17 mouse cellular contexts compared by ENCODE assay signal in the genomic region with DNA sequence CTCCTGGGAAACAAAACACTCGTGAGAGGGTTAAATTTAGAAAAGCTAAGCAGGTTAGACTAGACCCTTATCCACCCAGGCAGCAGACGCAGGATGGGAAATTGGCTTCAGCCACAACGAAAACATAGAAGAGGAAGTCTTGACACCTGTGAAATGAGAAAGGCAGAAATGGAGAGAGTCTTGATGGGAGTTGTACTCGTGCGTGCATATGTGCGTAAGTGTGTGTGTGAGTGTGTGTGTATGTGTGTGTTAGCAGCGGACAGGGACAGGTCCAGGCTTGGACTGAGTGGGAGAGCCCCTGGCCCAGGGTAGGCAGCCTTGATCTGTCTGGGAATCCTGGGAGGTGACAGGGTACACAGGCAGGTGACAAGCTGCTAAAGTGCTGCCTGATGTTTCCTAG. TPM values are rescaled to one million over a fixed set of nuclear protein-coding genes. Genes with fewer than 3 reads are reported as not detected.
DNase-seq lines count a peak whose midpoint lies in the region; ATAC-seq lines count a peak whose summit lies in the region.
"Had no signal": no experiment of that assay in that cellular context is flagged by ENCODE, and none has a peak within 500 bp of the region (broad histone marks: within the 10 kb centered on the region; RNA-seq: fewer than 3 reads in every experiment).

No protein-coding gene starts in this region.

- H3K4me3 ChIP-seq in forebrain, embryonic 10.5 days: no peak overlapping the region
- no peak overlapping the region for H3K4me3 ChIP-seq in forebrain, embryonic 15.5 days
- H3K4me3 ChIP-seq in heart, embryonic 15.5 days: no peak overlapping the region
- H3K4me3 ChIP-seq in neural tube, embryonic 11.5 days (ENCODE audit: low read depth, low read length): no peak overlapping the region
- no peak overlapping the region for H3K4me3 ChIP-seq in neural tube, embryonic 15.5 days (replicated peaks)
- H3K4me3 ChIP-seq in neural tube, embryonic 13.5 days: no peak overlapping the region
- H3K4me3 ChIP-seq: limb, embryonic 15.5 days; myocyte had no signal

- no peaks in the 10 kb centered on the region for H3K36me3 ChIP-seq in forebrain, embryonic 10.5 days (replicated peaks)
- H3K36me3 ChIP-seq in forebrain, embryonic 15.5 days: no peaks in the 10 kb centered on the region
- H3K36me3 ChIP-seq in heart, embryonic 15.5 days: no peaks in the 10 kb centered on the region
- no peaks in the 10 kb centered on the region for H3K36me3 ChIP-seq in neural tube, embryonic 11.5 days (ENCODE audit: control insufficient read depth, insufficient read depth, low read length)
- H3K36me3 ChIP-seq in neural tube, embryonic 15.5 days: no peaks in the 10 kb centered on the region
- no peaks in the 10 kb centered on the region for H3K36me3 ChIP-seq in neural tube, embryonic 13.5 days
- H3K36me3 ChIP-seq: limb, embryonic 15.5 days had no signal

- H3K4me1 ChIP-seq in forebrain, embryonic 10.5 days: peaks cover 62% of the 10 kb centered on the region
- H3K4me1 ChIP-seq in forebrain, embryonic 15.5 days: peaks cover 57% of the 10 kb centered on the region
- H3K4me1 ChIP-seq in heart, embryonic 15.5 days (replicated peaks): peaks cover 17% of the 10 kb centered on the region
- peaks cover 11% of the 10 kb centered on the region for H3K4me1 ChIP-seq in neural tube, embryonic 11.5 days (ENCODE audit: control insufficient read depth, insufficient read depth, low read length)
- peaks cover 50% of the 10 kb centered on the region for H3K4me1 ChIP-seq in neural tube, embryonic 15.5 days
- H3K4me1 ChIP-seq in neural tube, embryonic 13.5 days (replicated peaks): peaks cover 60% of the 10 kb centered on the region

- ATAC-seq in forebrain, embryonic 15.5 days (replicated peaks): no peak
- ATAC-seq in heart, embryonic 15.5 days (replicated peaks; ENCODE audit: insufficient number of reproducible peaks, insufficient read depth, low FRiP score, low read depth): peak; percentile 29; the same call in 1 of the 2 replicates
- ATAC-seq in neural tube, embryonic 11.5 days (ENCODE audit: insufficient read depth, low FRiP score, low TSS enrichment): 0 out of 2 replicates have a peak, but pooled peaks have one; percentile 28
- ATAC-seq in neural tube, embryonic 15.5 days (ENCODE audit: low FRiP score): no peak
- no peak for ATAC-seq in neural tube, embryonic 13.5 days (ENCODE audit: low read depth)
- ATAC-seq: intestine, embryonic 16.5 days had no signal

- H3K4me2 ChIP-seq in forebrain, embryonic 15.5 days (replicated peaks): no peak overlapping the region
- H3K4me2 ChIP-seq in heart, embryonic 15.5 days: peak overlapping the region; percentile 18; the same call in 1 of the 2 replicates
- H3K4me2 ChIP-seq in neural tube, embryonic 11.5 days (ENCODE audit: low read depth): no peak overlapping the region
- H3K4me2 ChIP-seq in neural tube, embryonic 15.5 days: no peak overlapping the region
- no peak overlapping the region for H3K4me2 ChIP-seq in neural tube, embryonic 13.5 days
- H3K4me2 ChIP-seq: limb, embryonic 15.5 days had no signal

- H3K9me3 ChIP-seq in forebrain, embryonic 10.5 days: no peaks in the 10 kb centered on the region
- H3K9me3 ChIP-seq in forebrain, embryonic 15.5 days: no peaks in the 10 kb centered on the region
- no peaks in the 10 kb centered on the region for H3K9me3 ChIP-seq in heart, embryonic 15.5 days (replicated peaks)
- no peaks in the 10 kb centered on the region for H3K9me3 ChIP-seq in neural tube, embryonic 11.5 days (ENCODE audit: control insufficient read depth, low read length)
- H3K9me3 ChIP-seq in neural tube, embryonic 15.5 days (replicated peaks): no peaks in the 10 kb centered on the region
- no peaks in the 10 kb centered on the region for H3K9me3 ChIP-seq in neural tube, embryonic 13.5 days
- H3K9me3 ChIP-seq: limb, embryonic 15.5 days had no signal

- 64% methylated on average over 7 of the region's 7 CpGs for WGBS in forebrain, embryonic 10.5 days
- WGBS in forebrain, embryonic 15.5 days: 40% methylated on average over 7 of the region's 7 CpGs
- WGBS in heart, embryonic 15.5 days: 24% methylated on average over 7 of the region's 7 CpGs
- 61% methylated on average over 7 of the region's 7 CpGs for WGBS in neural tube, embryonic 11.5 days
- 57% methylated on average over 7 of the region's 7 CpGs for WGBS in neural tube, embryonic 15.5 days
- 53% methylated on average over 7 of the region's 7 CpGs for WGBS in neural tube, embryonic 13.5 days

- no peak for DNase-seq in forebrain, embryonic 10.5 days (ENCODE audit: extremely low spot score, low spot score)
- no peak for DNase-seq in heart, adult 18-20 months
- no peak for DNase-seq in neural tube, embryonic 11.5 days (ENCODE audit: low spot score)
- DNase-seq in layer of hippocampus, adult 9-10 months (ENCODE audit: low spot score): no peak
- DNase-seq: cerebellum, postnatal 14 days; layer of hippocampus, adult 9-11 months; lung, adult 18-20 months; lung, postnatal 4 days; right cerebral cortex, postnatal 25 days had no signal

- H3K27ac ChIP-seq in forebrain, embryonic 10.5 days: 0 out of 2 replicates have a peak overlapping the region, but pooled peaks have one; percentile 12
- no peak overlapping the region for H3K27ac ChIP-seq in forebrain, embryonic 15.5 days (replicated peaks)
- no peak overlapping the region for H3K27ac ChIP-seq in heart, embryonic 15.5 days
- H3K27ac ChIP-seq in neural tube, embryonic 11.5 days (ENCODE audit: low read depth, low read length): no peak overlapping the region
- no peak overlapping the region for H3K27ac ChIP-seq in neural tube, embryonic 15.5 days (replicated peaks)
- H3K27ac ChIP-seq in neural tube, embryonic 13.5 days (replicated peaks): no peak overlapping the region
- H3K27ac ChIP-seq: kidney, postnatal 0 days; limb, embryonic 15.5 days had no signal

- H3K9ac ChIP-seq in forebrain, embryonic 15.5 days (replicated peaks): no peak overlapping the region
- H3K9ac ChIP-seq in heart, embryonic 15.5 days: no peak overlapping the region
- no peak overlapping the region for H3K9ac ChIP-seq in neural tube, embryonic 11.5 days (ENCODE audit: low read length)
- no peak overlapping the region for H3K9ac ChIP-seq in neural tube, embryonic 15.5 days (replicated peaks)
- 0 out of 2 replicates have a peak overlapping the region, but pooled peaks have one; percentile 26 for H3K9ac ChIP-seq in neural tube, embryonic 13.5 days
- H3K9ac ChIP-seq: limb, embryonic 15.5 days had no signal

- H3K27me3 ChIP-seq in forebrain, embryonic 10.5 days (ENCODE audit: poor library complexity, severe bottlenecking): peaks cover 85% of the 10 kb centered on the region
- H3K27me3 ChIP-seq in forebrain, embryonic 15.5 days: peaks cover 2% of the 10 kb centered on the region; the same call in 1 of the 2 replicates
- H3K27me3 ChIP-seq in heart, embryonic 15.5 days: peaks cover 11% of the 10 kb centered on the region
- H3K27me3 ChIP-seq in neural tube, embryonic 11.5 days (ENCODE audit: control insufficient read depth, insufficient read depth, low read length): 0 out of 2 replicates have a peak, but pooled peaks cover 2% of the 10 kb centered on the region
- 0 out of 2 replicates have a peak, but pooled peaks cover 3% of the 10 kb centered on the region for H3K27me3 ChIP-seq in neural tube, embryonic 15.5 days (replicated peaks)
- peaks cover 57% of the 10 kb centered on the region for H3K27me3 ChIP-seq in neural tube, embryonic 13.5 days

RNA-seq across cellular contexts. Expression of gene Slc35c2, which starts 16.8 kb away (rescaled TPM):
- polyA plus RNA-seq in forebrain, embryonic 10.5 days (2016; fragmentation: Nextera tagmentation; extraction: Ambion mirVana): 74.9 and 75.4 TPM in 2 replicates
- 61.4 and 68.7 TPM in 2 replicates for polyA plus RNA-seq in forebrain, embryonic 15.5 days (2015; fragmentation: Nextera tagmentation; extraction: Ambion mirVana)
- polyA plus RNA-seq in heart, embryonic 15.5 days (2015; fragmentation: Nextera tagmentation; extraction: Ambion mirVana): 32.1 and 45.7 TPM in 2 replicates
- total RNA-seq in heart, adult 18-20 months (2021): 10 to 100 TPM; 16.3 to 18.0 TPM
- 47.3 and 48.2 TPM in 2 replicates for polyA plus RNA-seq in neural tube, embryonic 11.5 days (2014; fragmentation: Nextera tagmentation; extraction: Ambion mirVana)
- 65.6 and 68.3 TPM in 2 replicates for polyA plus RNA-seq in neural tube, embryonic 15.5 days (2015; fragmentation: Nextera tagmentation; extraction: Ambion mirVana)
- polyA plus RNA-seq in neural tube, embryonic 13.5 days (2015; fragmentation: Nextera tagmentation; extraction: Ambion mirVana): 51.3 and 57.3 TPM in 2 replicates

RNA-seq across cellular contexts. Expression of gene Cdh22, which starts 36.2 kb away (rescaled TPM):
- 2.8 and 3.1 TPM in 2 replicates for polyA plus RNA-seq in forebrain, embryonic 10.5 days (2016; fragmentation: Nextera tagmentation; extraction: Ambion mirVana)
- polyA plus RNA-seq in forebrain, embryonic 15.5 days (2015; fragmentation: Nextera tagmentation; extraction: Ambion mirVana): 6.0 and 6.1 TPM in 2 replicates
- 0.15 and 0.36 TPM in 2 replicates for polyA plus RNA-seq in heart, embryonic 15.5 days (2015; fragmentation: Nextera tagmentation; extraction: Ambion mirVana)
- 1 to 10 TPM in 1 of 2 experiments, under 1 TPM in 1; 0.52 to 1.0 TPM for total RNA-seq in heart, adult 18-20 months (2021)
- 3.1 and 3.4 TPM in 2 replicates for polyA plus RNA-seq in neural tube, embryonic 11.5 days (2014; fragmentation: Nextera tagmentation; extraction: Ambion mirVana)
- 11.9 and 15.2 TPM in 2 replicates for polyA plus RNA-seq in neural tube, embryonic 15.5 days (2015; fragmentation: Nextera tagmentation; extraction: Ambion mirVana)
- 11.1 and 11.4 TPM in 2 replicates for polyA plus RNA-seq in neural tube, embryonic 13.5 days (2015; fragmentation: Nextera tagmentation; extraction: Ambion mirVana)

RNA-seq across cellular contexts. Expression of gene Elmo2, which starts 55.4 kb away (rescaled TPM):
- 83.7 and 86.4 TPM in 2 replicates for polyA plus RNA-seq in forebrain, embryonic 10.5 days (2016; fragmentation: Nextera tagmentation; extraction: Ambion mirVana)
- 99.6 and 101 TPM in 2 replicates for polyA plus RNA-seq in forebrain, embryonic 15.5 days (2015; fragmentation: Nextera tagmentation; extraction: Ambion mirVana)
- polyA plus RNA-seq in heart, embryonic 15.5 days (2015; fragmentation: Nextera tagmentation; extraction: Ambion mirVana): 33.8 and 49.5 TPM in 2 replicates
- total RNA-seq in heart, adult 18-20 months (2021): 10 to 100 TPM; 14.8 to 21.1 TPM
- polyA plus RNA-seq in neural tube, embryonic 11.5 days (2014; fragmentation: Nextera tagmentation; extraction: Ambion mirVana): 89.0 and 97.7 TPM in 2 replicates
- polyA plus RNA-seq in neural tube, embryonic 15.5 days (2015; fragmentation: Nextera tagmentation; extraction: Ambion mirVana): 85.1 and 89.1 TPM in 2 replicates
- polyA plus RNA-seq in neural tube, embryonic 13.5 days (2015; fragmentation: Nextera tagmentation; extraction: Ambion mirVana): 89.8 and 95.7 TPM in 2 replicates

Comparison
In these comparisons a context has a peak if more than half of its experiments do, and no peak if none do; other contexts are left out.
1. ATAC-seq: peak in heart, embryonic 15.5 days (single experiment) and neural tube, embryonic 11.5 days (single experiment); none in forebrain, embryonic 15.5 days (single experiment), neural tube, embryonic 15.5 days (single experiment) and neural tube, embryonic 13.5 days (single experiment).